Mouse (Mus musculus) adipose tissue, adult 10 weeks (tissue): Measurements from ENCODE around the gene Tmem45a. TPM values are rescaled to one million over a fixed set of nuclear protein-coding genes. Genes with fewer than 3 reads are reported as not detected.

Source experiments
- polyA plus RNA-seq: library from polyadenylated mRNA; stranded (reverse); fragments of 350-450 nt; fragmentation: Illumina TruSeq; extraction: RNeasy Lipid Tissue Mini Kit (QIAGEN cat#74804); gene quantifications from one replicate; pipeline ENCODE4 v1.2.3, GENCODE M21; 2014; ENCODE audit warnings: low read depth, low replicate concordance

Tmem45a gene
- polyA plus RNA-seq: 6.0 TPM

GRCm38 (mm10) chr16:56885824-56886615 is at the start of gene Tmem45a:
Tmem45a (minus strand) TSS chr16:56886166.

GRCm38 (mm10) chr16:56928023-56928422 is 42.1 kb upstream of the Tmem45a start, which contains the start of gene Lnp1:
Lnp1 (minus strand) TSS chr16:56928061.

DNA sequence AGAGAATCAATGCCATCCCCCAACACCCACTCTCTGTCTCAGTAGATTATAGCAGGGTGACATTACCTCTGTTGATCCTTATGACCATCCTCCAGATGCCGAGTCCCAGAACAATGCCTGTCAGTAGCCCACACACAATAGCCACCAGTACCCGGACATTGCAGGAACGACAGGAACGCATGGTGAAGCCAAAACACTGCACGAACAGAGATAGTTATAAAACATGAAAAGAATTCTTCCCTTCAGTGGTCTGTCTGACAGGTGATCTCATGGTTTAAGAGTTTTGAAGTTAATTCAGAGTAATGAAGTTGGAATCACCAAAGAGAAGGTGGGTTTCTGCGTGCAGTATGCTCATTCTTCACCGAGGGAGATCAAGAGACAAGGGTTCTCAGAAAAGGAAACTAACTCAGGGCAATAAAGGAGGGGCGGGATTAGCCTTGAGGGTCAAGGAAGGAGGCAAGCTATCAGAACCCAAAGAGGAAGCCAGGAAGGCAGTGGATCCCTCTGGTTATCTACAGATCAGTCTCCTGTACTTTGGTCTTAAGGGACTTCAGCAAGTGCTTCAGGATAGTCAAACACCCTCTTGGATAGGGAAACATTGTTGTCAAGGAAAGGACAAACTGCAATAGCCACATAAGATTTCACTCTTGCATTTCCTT is 90.4 kb downstream of the Tmem45a start, which contains the start of gene Adgrg7:
Gene Adgrg7, minus strand, starts transcription at position 375 of the 659 bp plus-strand sequence.

Other genes with a start within 250 kb of the Tmem45a start
- gene Tfg, start 168.7 kb downstream of the Tmem45a start, polyA plus RNA-seq: 80.9 TPM
- gene Adgrg7, start 90.3 kb downstream of the Tmem45a start, polyA plus RNA-seq: 0.67 TPM
- not detected for gene Lnp1, start 41.9 kb upstream of the Tmem45a start, polyA plus RNA-seq
- not detected for gene Tmem45a2, start 185.2 kb upstream of the Tmem45a start, polyA plus RNA-seq
- gene Tomm70a, start 235.5 kb upstream of the Tmem45a start, polyA plus RNA-seq: 26.2 TPM